Mouse (Mus musculus) forebrain, embryonic 10.5 days (tissue): ENCODE results near the gene Deup1. TPM values are rescaled to one million over a fixed set of nuclear protein-coding genes. Genes with fewer than 3 reads are reported as not detected.

Source experiments
- DNase-seq: peaks from one replicate; pipeline ENCODE4 v3.0.0-alpha.2; 2017; ENCODE audit warnings: low spot score; ENCODE audit errors: extremely low spot score
- H3K27ac ChIP-seq: fragments of 300-500 bp; sonication (generic); 2 replicates; pipeline ENCODE4 v1.5.1; 2016; ENCODE audit warnings: mild to moderate bottlenecking
- H3K27me3 ChIP-seq: fragments of 300-500 bp; sonication (generic); 2 replicates; pipeline ENCODE4 v1.6.1; 2016; ENCODE audit warnings: mild to moderate bottlenecking; ENCODE audit not compliant: poor library complexity, severe bottlenecking
- H3K36me3 ChIP-seq: fragments of 300-500 bp; sonication (generic); replicated peaks from 2 replicates; pipeline ENCODE4 v1.6.1; 2016; ENCODE audit warnings: mild to moderate bottlenecking, moderate library complexity
- H3K4me1 ChIP-seq: fragments of 300-500 bp; sonication (generic); 2 replicates; pipeline ENCODE4 v1.6.1; 2016
- H3K4me3 ChIP-seq: fragments of 300-500 bp; sonication (generic); 2 replicates; pipeline ENCODE4 v1.5.1; 2016; ENCODE audit warnings: mild to moderate bottlenecking, moderate library complexity
- H3K9me3 ChIP-seq: fragments of 300-500 bp; sonication (generic); 2 replicates; pipeline ENCODE4 v1.6.1; 2016; ENCODE audit warnings: mild to moderate bottlenecking, moderate library complexity
- WGBS: fragments of 180-500 bp; shearing (Covaris S2); methylation state at CpG from one replicate; pipeline ENCODE4 v1.1.7; 2016; 5-methylcytosine and 5-hydroxymethylcytosine counted together
- polyA plus RNA-seq: library from polyadenylated mRNA; unstranded; fragments of >200 nt; fragmentation: Nextera tagmentation; extraction: Ambion mirVana; gene quantifications from 2 replicates; pipeline ENCODE4 v1.2.1, GENCODE M21; 2016

Gene Deup1
- polyA plus RNA-seq, 1 experiment from 2014 or later = 1.3 TPM

DNA sequence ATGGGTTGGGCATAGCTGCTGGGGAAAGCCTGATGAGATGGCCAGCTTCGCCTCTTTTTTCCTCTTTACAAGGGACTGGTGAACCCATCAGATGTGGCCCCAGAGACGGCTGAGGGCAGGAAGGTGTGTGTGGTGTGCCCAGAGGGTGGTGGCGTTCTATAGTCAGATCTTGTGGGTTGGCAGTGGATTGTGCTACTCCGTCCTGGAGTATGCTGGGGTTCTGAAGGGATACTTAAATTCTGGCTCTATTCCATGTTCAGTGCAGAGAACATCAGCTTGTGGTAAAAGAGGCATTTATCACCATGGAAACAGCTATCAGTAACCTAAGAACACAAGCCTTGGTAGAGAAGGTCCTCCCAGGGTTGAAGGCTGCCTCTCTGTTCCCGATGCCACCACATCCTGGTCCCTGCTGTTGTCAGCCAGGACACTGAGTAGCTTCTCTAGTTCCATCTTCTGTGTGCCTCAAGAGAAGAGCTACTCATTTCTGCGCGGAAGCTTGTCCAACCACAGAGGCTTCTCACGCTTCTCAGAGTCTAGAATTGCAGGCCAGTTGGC is 88.7 kb downstream of the Deup1 start:
- Histone ChIP-seq H3K9me3 (no peaks in the 10 kb centered on the region), H3K4me3 (no peak overlapping the region), H3K36me3 (peaks cover 28% of the 10 kb centered on the region), H3K27ac (no peak overlapping the region), H3K27me3 (no peaks in the 10 kb centered on the region), H3K4me1 (peaks cover 17% of the 10 kb centered on the region)
- DNase-seq = no peak
- WGBS = 90% methylated on average over 8 of the region's 8 CpGs

GRCm38 (mm10) chr9:15537455-15538048 is 90.2 kb downstream of the Deup1 start:
- no peak for DNase-seq
- no peak overlapping the region for H3K27ac ChIP-seq
- no peaks in the 10 kb centered on the region for H3K27me3 ChIP-seq
- H3K4me1 ChIP-seq = peaks cover 25% of the 10 kb centered on the region
- no peak overlapping the region for H3K4me3 ChIP-seq
- 94% methylated on average over 3 of the region's 3 CpGs for WGBS
- no peaks in the 10 kb centered on the region for H3K9me3 ChIP-seq
- peaks cover 28% of the 10 kb centered on the region for H3K36me3 ChIP-seq

DNA sequence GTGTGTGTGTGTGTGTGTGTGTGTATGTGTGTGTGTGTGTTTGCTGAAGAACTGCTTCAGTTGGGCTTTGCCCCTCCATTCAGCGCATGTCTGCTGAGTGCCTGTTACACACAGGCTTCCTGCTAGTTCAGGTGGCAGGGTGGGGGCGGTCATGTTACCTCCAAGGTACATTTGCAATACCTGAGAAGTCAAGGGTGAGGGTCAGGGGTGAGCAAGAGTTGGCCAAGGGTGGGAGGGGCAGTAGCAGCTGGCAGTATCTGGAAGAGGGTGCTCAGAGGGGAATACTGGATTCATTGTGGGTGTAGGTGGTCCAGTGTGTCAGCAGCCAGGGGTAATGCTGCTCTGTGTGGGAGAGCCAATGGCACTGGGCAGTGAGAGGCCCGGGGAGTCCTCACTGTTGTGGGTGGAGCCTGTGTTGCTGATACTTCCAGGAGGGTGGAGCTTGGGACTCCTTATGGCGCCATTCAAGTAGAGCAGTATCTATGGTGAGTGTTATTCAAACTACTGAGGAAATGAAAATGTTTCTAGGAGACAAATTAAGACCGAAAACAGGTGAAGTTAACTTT is 90.8 kb downstream of the Deup1 start:
- no peaks in the 10 kb centered on the region for H3K9me3 ChIP-seq
- no peak for DNase-seq
- H3K4me3 ChIP-seq = no peak overlapping the region
- H3K27me3 ChIP-seq = no peaks in the 10 kb centered on the region
- H3K4me1 ChIP-seq = peaks cover 25% of the 10 kb centered on the region
- 87% methylated on average over 5 of the region's 5 CpGs for WGBS
- peaks cover 30% of the 10 kb centered on the region for H3K36me3 ChIP-seq
- no peak overlapping the region for H3K27ac ChIP-seq

- no peaks in the 10 kb centered on the region for H3K27me3 ChIP-seq
- H3K27ac ChIP-seq = no peak overlapping the region; the same call in 1 of the 2 replicates
- peaks cover 23% of the 10 kb centered on the region for H3K36me3 ChIP-seq
- no peaks in the 10 kb centered on the region for H3K9me3 ChIP-seq
- H3K4me1 ChIP-seq = peaks cover 25% of the 10 kb centered on the region
- DNase-seq = no peak
- WGBS = 61% methylated on average over 5 of the region's 5 CpGs
- no peak overlapping the region for H3K4me3 ChIP-seq
Observed at GRCm38 (mm10) chr9:15535418-15535817, 92.3 kb downstream of the Deup1 start.

DNA sequence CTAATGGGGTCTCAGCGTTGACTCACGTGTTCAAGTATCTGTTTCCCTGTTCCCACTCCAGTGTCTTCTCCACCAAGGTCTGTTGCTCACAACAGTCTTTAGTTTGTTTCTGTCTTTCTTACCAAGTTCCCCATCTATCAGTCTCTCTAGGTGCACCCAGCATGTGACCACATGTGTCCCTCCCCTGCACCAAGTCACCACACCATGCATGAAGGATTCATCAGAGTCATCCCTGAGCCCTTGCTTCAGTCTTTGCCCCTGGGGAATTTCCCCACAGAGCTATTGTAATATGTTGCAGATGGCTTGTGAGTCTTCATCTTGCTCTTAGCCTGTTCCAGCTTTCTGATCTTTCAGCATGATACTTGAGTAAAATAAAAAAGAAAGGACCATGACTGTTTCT is 93.6 kb downstream of the Deup1 start:
- WGBS = 96% methylated on average over 2 of the region's 2 CpGs
- no peak for DNase-seq
- H3K9me3 ChIP-seq = no peaks in the 10 kb centered on the region
- H3K4me1 ChIP-seq = peaks cover 30% of the 10 kb centered on the region
- no peak overlapping the region for H3K27ac ChIP-seq
- H3K4me3 ChIP-seq = no peak overlapping the region
- H3K36me3 ChIP-seq = peaks cover 11% of the 10 kb centered on the region
- H3K27me3 ChIP-seq = no peaks in the 10 kb centered on the region

DNA sequence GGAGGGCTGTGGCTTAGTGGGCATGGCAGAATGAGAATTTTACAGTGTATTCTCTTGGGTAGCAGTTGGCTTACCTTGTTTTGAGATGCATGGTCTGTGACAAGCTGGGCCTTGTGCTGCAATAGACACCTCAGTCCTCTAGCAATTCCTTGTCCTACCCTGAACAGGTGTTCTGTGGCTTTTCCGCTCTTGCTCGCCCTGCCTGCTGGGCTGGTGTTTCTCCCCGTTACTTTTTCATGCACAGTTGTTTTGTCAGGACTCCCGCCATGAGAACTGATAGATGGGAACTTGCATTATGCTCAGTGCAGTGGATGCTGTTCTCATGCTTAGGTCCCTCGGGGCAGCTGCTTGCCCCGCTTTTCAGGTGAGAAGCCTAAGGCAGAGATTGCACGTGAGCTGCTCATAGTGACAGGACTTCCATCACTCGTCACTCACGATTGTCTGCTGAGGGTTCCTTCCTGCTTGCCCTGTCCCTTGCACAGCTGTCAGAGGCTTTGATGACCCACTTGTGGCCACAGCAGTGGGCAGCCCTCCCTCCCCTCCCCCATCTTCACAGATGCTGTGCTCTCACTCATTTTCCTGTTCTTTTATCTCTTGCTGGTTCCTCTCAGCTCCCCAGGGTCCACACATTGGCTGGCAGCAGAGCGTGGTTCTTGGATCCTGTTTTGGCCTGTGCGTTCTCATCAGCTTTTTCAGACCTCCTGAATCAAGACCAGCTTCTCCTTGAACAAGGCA is 94.2 kb downstream of the Deup1 start:
- Histone ChIP-seq H3K4me1 (peaks cover 36% of the 10 kb centered on the region), H3K36me3 (peaks cover 11% of the 10 kb centered on the region), H3K27ac (no peak overlapping the region), H3K27me3 (no peaks in the 10 kb centered on the region), H3K4me3 (no peak overlapping the region), H3K9me3 (no peaks in the 10 kb centered on the region)
- no peak for DNase-seq
- 86% methylated on average over 11 of the region's 11 CpGs for WGBS

GRCm38 (mm10) chr9:15531204-15531603 is 96.5 kb downstream of the Deup1 start:
- H3K9me3 ChIP-seq = no peaks in the 10 kb centered on the region
- no peak overlapping the region for H3K4me3 ChIP-seq
- no peak for DNase-seq
- H3K27ac ChIP-seq = no peak overlapping the region
- 85% methylated on average over 5 of the region's 5 CpGs for WGBS
- peaks cover 36% of the 10 kb centered on the region for H3K4me1 ChIP-seq
- H3K27me3 ChIP-seq = no peaks in the 10 kb centered on the region
- peaks cover 16% of the 10 kb centered on the region for H3K36me3 ChIP-seq

GRCm38 (mm10) chr9:15529965-15530320 is 97.8 kb downstream of the Deup1 start:
- peaks cover 31% of the 10 kb centered on the region for H3K4me1 ChIP-seq
- no peaks in the 10 kb centered on the region for H3K27me3 ChIP-seq
- H3K9me3 ChIP-seq = no peaks in the 10 kb centered on the region
- no peak overlapping the region for H3K27ac ChIP-seq
- no peak overlapping the region for H3K4me3 ChIP-seq
- no peak for DNase-seq
- peaks cover 21% of the 10 kb centered on the region for H3K36me3 ChIP-seq
- 88% methylated on average over 2 of the region's 2 CpGs for WGBS

- no peak for DNase-seq
- no peaks in the 10 kb centered on the region for H3K9me3 ChIP-seq
- 77% methylated on average over 8 of the region's 8 CpGs for WGBS
Observed at GRCm38 (mm10) chr9:15529275-15529964, 98.3 kb downstream of the Deup1 start.

DNA sequence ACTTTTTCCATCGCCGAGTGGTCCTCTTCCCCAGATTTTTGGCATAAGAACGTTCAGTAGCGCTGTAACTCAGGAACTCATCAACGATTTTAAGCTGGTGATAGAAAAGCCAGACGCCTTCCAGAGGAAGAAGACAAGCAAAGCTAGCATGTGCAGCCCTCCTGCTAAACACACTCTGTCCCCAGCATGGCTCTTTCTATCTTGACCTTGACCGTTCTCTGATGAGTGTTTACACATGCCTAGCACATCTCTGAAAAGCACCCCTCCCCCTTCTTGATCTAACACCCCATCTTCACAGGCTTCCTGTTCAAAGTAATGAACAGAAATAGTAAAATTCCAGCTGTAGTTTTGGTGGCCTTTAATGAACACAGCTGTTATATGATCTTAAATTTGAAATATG is 99.4 kb downstream of the Deup1 start:
- Histone ChIP-seq H3K4me3 (no peak overlapping the region), H3K27me3 (no peaks in the 10 kb centered on the region), H3K36me3 (peaks cover 20% of the 10 kb centered on the region), H3K4me1 (peaks cover 17% of the 10 kb centered on the region), H3K9me3 (no peaks in the 10 kb centered on the region), H3K27ac (no peak overlapping the region)
- WGBS = 95% methylated on average over 7 of the region's 7 CpGs
- DNase-seq = no peak

More at GRCm38 (mm10) chr9:15529275-15529964, 98.3 kb downstream of the Deup1 start:
- Histone ChIP-seq H3K4me3 (no peak overlapping the region), H3K36me3 (peaks cover 21% of the 10 kb centered on the region), H3K27ac (no peak overlapping the region), H3K27me3 (no peaks in the 10 kb centered on the region), H3K4me1 (peaks cover 26% of the 10 kb centered on the region)

GRCm38 (mm10) chr9:15527846-15528245 is 99.9 kb downstream of the Deup1 start:
- Histone ChIP-seq H3K27ac (no peak overlapping the region), H3K36me3 (peaks cover 19% of the 10 kb centered on the region), H3K27me3 (no peaks in the 10 kb centered on the region), H3K4me3 (no peak overlapping the region), H3K4me1 (peaks cover 21% of the 10 kb centered on the region), H3K9me3 (no peaks in the 10 kb centered on the region)
- no peak for DNase-seq
- 67% methylated on average over 6 of the region's 6 CpGs for WGBS

DNA sequence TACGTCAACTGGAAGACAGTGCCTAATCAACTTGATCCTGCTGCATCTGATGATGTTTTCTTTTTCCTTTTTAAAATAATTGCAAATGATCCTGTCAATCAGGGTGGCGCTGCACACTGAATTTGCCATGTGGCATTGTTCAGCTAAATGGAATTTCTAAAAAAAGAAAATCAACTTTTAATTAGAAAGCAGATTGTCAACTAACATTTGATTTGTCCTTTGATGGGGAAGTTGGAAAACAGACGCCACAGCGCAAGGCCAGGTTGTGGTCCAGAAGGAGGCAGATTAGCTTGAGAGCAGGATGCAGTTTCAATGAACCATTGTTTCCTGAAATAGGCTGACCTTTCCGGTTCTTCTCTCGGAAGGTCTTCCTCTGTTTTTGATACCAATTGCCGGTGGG is 101.2 kb downstream of the Deup1 start:
- no peak for DNase-seq
- Histone ChIP-seq H3K27ac (no peak overlapping the region), H3K4me3 (no peak overlapping the region), H3K4me1 (peaks cover 22% of the 10 kb centered on the region), H3K9me3 (no peaks in the 10 kb centered on the region), H3K27me3 (no peaks in the 10 kb centered on the region), H3K36me3 (peaks cover 14% of the 10 kb centered on the region)
- 67% methylated on average over 7 of the region's 7 CpGs for WGBS
